Mouse (Mus musculus) midbrain, embryonic 11.5 days (tissue): Measurements from ENCODE around the gene Zdhhc4. TPM values are rescaled to one million over a fixed set of nuclear protein-coding genes. Genes with fewer than 3 reads are reported as not detected.

Experiments used
- ATAC-seq: fragments of 200-750 bp; cut with Nextera tagmentation; 2 replicates; pipeline ENCODE4 v1.8.0; 2017; ENCODE audit warnings: moderate TSS enrichment, moderate library complexity; ENCODE audit not compliant: low FRiP score
- DNase-seq: peaks from one replicate; pipeline ENCODE4 v3.0.0; 2015; ENCODE audit warnings: low spot score; ENCODE audit errors: missing footprints
- H3K27ac ChIP-seq: fragments of 300-500 bp; sonication (generic); 2 replicates; pipeline ENCODE4 v1.5.1; 2014; ENCODE audit warnings: low read depth, low read length
- H3K27me3 ChIP-seq: fragments of 300-500 bp; sonication (generic); 2 replicates; pipeline ENCODE4 v1.6.1; 2014; ENCODE audit warnings: mild to moderate bottlenecking, low read length, moderate library complexity, mixed read lengths; ENCODE audit not compliant: control insufficient read depth, insufficient read depth
- H3K36me3 ChIP-seq: fragments of 300-500 bp; sonication (generic); 2 replicates; pipeline ENCODE4 v1.6.1; 2014; ENCODE audit warnings: mild to moderate bottlenecking, low read length, moderate library complexity, mixed read lengths; ENCODE audit not compliant: control insufficient read depth, insufficient read depth
- H3K4me1 ChIP-seq: fragments of 300-500 bp; sonication (generic); 2 replicates; pipeline ENCODE4 v1.6.1; 2014; ENCODE audit warnings: low read length; ENCODE audit not compliant: control insufficient read depth, insufficient read depth
- H3K4me2 ChIP-seq: fragments of 300-500 bp; sonication (generic); 2 replicates; pipeline ENCODE4 v1.6.1; 2014; ENCODE audit warnings: mild to moderate bottlenecking, moderate library complexity
- H3K4me3 ChIP-seq: fragments of 300-500 bp; sonication (generic); 2 replicates; pipeline ENCODE4 v1.5.1; 2014; ENCODE audit warnings: low read depth, low read length
- H3K9ac ChIP-seq: fragments of 300-500 bp; sonication (generic); 2 replicates; pipeline ENCODE4 v1.6.1; 2014; ENCODE audit warnings: low read length
- H3K9me3 ChIP-seq: fragments of 300-500 bp; sonication (generic); 2 replicates; pipeline ENCODE4 v1.6.1; 2016; ENCODE audit warnings: low read length; ENCODE audit not compliant: control insufficient read depth
- WGBS: fragments of 180-500 bp; shearing (Covaris S2); extraction: QIAGEN DNeasy Blood & Tissue Kit; methylation state at CpG from one replicate; pipeline ENCODE4 v1.1.7; 2014; 5-methylcytosine and 5-hydroxymethylcytosine counted together
- polyA plus RNA-seq: library from polyadenylated mRNA; unstranded; fragments of >200 nt; fragmentation: Nextera tagmentation; extraction: Ambion mirVana; gene quantifications from 2 replicates; pipeline ENCODE4 v1.2.1, GENCODE M21; 2014

The Zdhhc4 gene
- polyA plus RNA-seq, 1 experiment from 2014 or later = 68.1 TPM

GRCm38 (mm10) chr5:143314183-143314729, 14.8 kb downstream of the Zdhhc4 start:
- H3K4me2 ChIP-seq = peak overlapping the region; percentile 89
- peaks cover 27% of the 10 kb centered on the region for H3K36me3 ChIP-seq
- no peaks in the 10 kb centered on the region for H3K9me3 ChIP-seq
- peak overlapping the region; percentile 98 for H3K9ac ChIP-seq
- H3K27ac ChIP-seq = peak overlapping the region; percentile 91
- DNase-seq (peak; percentile 91), ATAC-seq (0 out of 2 replicates have a peak, but pooled peaks have one; percentile 17)
- H3K4me1 ChIP-seq = peaks cover 7% of the 10 kb centered on the region
- WGBS = 1% methylated on average over 16 of the region's 16 CpGs
- no peaks in the 10 kb centered on the region for H3K27me3 ChIP-seq
- peak overlapping the region; percentile 89 for H3K4me3 ChIP-seq

GRCm38 (mm10) chr5:143311886-143312285, 17.2 kb downstream of the Zdhhc4 start:
- WGBS = 72% methylated on average over 8 of the region's 8 CpGs
- no peaks in the 10 kb centered on the region for H3K27me3 ChIP-seq
- peak; percentile 97 for DNase-seq
- H3K9me3 ChIP-seq = no peaks in the 10 kb centered on the region
- peaks cover 7% of the 10 kb centered on the region for H3K4me1 ChIP-seq
- no peak for ATAC-seq
- H3K27ac ChIP-seq = no peak overlapping the region
- peaks cover 39% of the 10 kb centered on the region for H3K36me3 ChIP-seq
- no peak overlapping the region for H3K4me2 ChIP-seq
- no peak overlapping the region for H3K9ac ChIP-seq
- no peak overlapping the region for H3K4me3 ChIP-seq

DNA sequence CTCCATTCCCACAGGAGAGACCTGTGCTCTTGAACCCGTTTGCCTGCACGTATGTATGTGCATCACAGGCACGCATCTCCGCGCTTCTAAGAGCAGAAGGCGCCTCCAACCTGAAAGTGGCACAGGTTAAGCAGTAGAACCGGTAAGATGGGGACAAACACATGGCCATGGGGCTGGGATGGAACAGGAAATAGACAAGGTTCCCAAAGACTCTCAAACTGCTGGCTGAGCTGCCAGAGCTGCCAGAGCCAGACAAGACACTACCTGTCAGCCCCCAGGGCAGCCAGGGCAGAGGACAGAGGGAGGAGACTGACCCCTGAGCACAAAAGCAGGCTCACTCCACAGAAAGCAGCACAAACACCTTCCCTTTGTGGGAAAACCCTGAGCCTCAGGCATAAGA, 19.1 kb downstream of the Zdhhc4 start:
- 93% methylated on average over 7 of the region's 7 CpGs for WGBS

GRCm38 (mm10) chr5:143308825-143309224, 20.2 kb downstream of the Zdhhc4 start:
- no peaks in the 10 kb centered on the region for H3K27me3 ChIP-seq
- H3K27ac ChIP-seq = no peak overlapping the region
- DNase-seq (peak; percentile 78), ATAC-seq (no peak)
- 97% methylated on average over 5 of the region's 5 CpGs for WGBS
- H3K9ac ChIP-seq = no peak overlapping the region
- H3K4me1 ChIP-seq = peaks cover 7% of the 10 kb centered on the region
- H3K4me3 ChIP-seq = no peak overlapping the region
- peaks cover 57% of the 10 kb centered on the region for H3K36me3 ChIP-seq
- H3K4me2 ChIP-seq = no peak overlapping the region
- H3K9me3 ChIP-seq = no peaks in the 10 kb centered on the region

More for the DNA sequence above, 19.1 kb downstream of the Zdhhc4 start:
- H3K4me3 ChIP-seq = no peak overlapping the region
- DNase-seq (no peak), ATAC-seq (no peak)
- H3K4me2 ChIP-seq = no peak overlapping the region
- H3K4me1 ChIP-seq = peaks cover 7% of the 10 kb centered on the region
- H3K9me3 ChIP-seq = no peaks in the 10 kb centered on the region
- no peak overlapping the region for H3K9ac ChIP-seq
- no peak overlapping the region for H3K27ac ChIP-seq
- peaks cover 51% of the 10 kb centered on the region for H3K36me3 ChIP-seq
- no peaks in the 10 kb centered on the region for H3K27me3 ChIP-seq

DNA sequence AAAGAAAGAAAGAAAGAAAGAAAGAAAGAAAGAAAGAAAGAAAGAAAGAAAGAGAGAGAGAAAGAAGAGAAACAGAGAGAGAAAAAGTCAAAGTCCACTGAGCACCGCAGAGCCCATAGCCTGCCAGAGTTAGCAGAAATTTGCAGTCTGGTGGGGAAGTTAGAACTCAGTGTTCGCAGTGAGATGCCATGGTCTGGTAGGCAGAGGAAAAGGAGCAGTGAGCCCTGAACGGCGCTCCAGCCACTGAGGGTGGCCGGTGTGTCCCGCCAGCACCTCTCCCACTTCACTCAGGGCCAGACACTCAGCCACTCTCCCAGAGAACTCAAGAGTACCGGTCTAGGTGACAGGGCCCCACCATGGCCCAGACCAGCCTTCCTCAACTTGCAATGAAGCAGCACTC, 24.8 kb downstream of the Zdhhc4 start:
- DNase-seq = peak; percentile 35
- Histone ChIP-seq H3K36me3 (peaks cover 63% of the 10 kb centered on the region), H3K4me3 (no peak overlapping the region), H3K4me2 (no peak overlapping the region), H3K27ac (no peak overlapping the region), H3K9ac (no peak overlapping the region), H3K27me3 (no peaks in the 10 kb centered on the region), H3K9me3 (no peaks in the 10 kb centered on the region), H3K4me1 (no peaks in the 10 kb centered on the region)
- ATAC-seq = no peak
- WGBS = 83% methylated on average over 7 of the region's 7 CpGs

GRCm38 (mm10) chr5:143301296-143301695, 27.8 kb downstream of the Zdhhc4 start:
- no peak overlapping the region for H3K9ac ChIP-seq
- H3K4me2 ChIP-seq = no peak overlapping the region
- H3K4me1 ChIP-seq = no peaks in the 10 kb centered on the region
- DNase-seq (peak; percentile 19), ATAC-seq (no peak)
- H3K4me3 ChIP-seq = no peak overlapping the region
- no peak overlapping the region for H3K27ac ChIP-seq
- WGBS = 87% methylated on average over 8 of the region's 8 CpGs
- no peaks in the 10 kb centered on the region for H3K27me3 ChIP-seq
- H3K9me3 ChIP-seq = no peaks in the 10 kb centered on the region
- H3K36me3 ChIP-seq = peaks cover 46% of the 10 kb centered on the region

DNA sequence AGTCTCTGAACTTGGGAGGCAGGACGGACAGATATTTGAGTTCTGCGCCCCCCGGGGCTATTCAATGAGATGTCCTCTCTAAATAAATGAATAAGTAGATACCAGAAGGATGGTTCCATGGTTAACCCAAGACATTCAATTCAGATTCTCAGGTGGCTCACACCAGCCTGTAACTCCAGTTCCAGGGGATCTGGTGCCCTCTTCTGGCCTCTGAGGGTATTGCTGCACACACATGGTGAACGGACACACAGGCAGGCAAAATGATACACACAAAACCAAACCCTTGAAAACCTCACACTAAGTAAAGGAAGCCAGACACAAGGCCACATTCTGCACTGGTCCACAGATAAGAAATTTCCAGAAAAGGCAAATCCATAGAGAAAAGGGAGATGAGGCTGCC, 29.4 kb downstream of the Zdhhc4 start:
- no peak for ATAC-seq
- H3K9me3 ChIP-seq = no peaks in the 10 kb centered on the region
- H3K9ac ChIP-seq = no peak overlapping the region
- peaks cover 37% of the 10 kb centered on the region for H3K36me3 ChIP-seq
- no peak overlapping the region for H3K4me3 ChIP-seq
- DNase-seq = no peak
- WGBS = 89% methylated on average over 4 of the region's 4 CpGs
- no peaks in the 10 kb centered on the region for H3K27me3 ChIP-seq
- H3K27ac ChIP-seq = no peak overlapping the region
- no peaks in the 10 kb centered on the region for H3K4me1 ChIP-seq
- no peak overlapping the region for H3K4me2 ChIP-seq

DNA sequence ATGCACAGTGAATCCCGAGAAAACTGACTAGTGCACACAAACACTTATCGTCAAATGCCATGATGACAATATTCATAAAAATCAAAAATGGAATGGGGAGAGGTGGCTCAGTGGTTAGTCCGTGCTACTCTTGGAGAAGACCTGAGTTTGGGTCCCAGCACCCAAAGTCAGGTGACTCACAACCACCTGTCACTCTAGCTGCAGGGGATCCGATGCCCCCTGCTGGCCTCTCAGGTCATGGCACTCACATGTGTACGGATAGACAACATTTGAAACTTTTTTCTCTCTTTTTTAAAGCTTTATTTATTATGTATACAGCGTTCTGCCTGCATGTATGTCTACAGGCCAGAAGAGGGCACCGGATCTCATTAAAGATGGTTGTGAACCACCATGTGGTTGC, 30.7 kb downstream of the Zdhhc4 start:
- DNase-seq (peak; percentile 89), ATAC-seq (no peak)
- Histone ChIP-seq H3K9ac (no peak overlapping the region), H3K4me2 (no peak overlapping the region), H3K27ac (no peak overlapping the region), H3K27me3 (peaks cover 12% of the 10 kb centered on the region), H3K9me3 (no peaks in the 10 kb centered on the region), H3K4me3 (no peak overlapping the region), H3K36me3 (peaks cover 31% of the 10 kb centered on the region), H3K4me1 (no peaks in the 10 kb centered on the region)
- 95% methylated on average over 7 of the region's 7 CpGs for WGBS

- DNase-seq (no peak), ATAC-seq (no peak)
- H3K27me3 ChIP-seq = peaks cover 17% of the 10 kb centered on the region
- H3K9ac ChIP-seq = no peak overlapping the region
- no peak overlapping the region for H3K27ac ChIP-seq
- no peaks in the 10 kb centered on the region for H3K9me3 ChIP-seq
- H3K4me1 ChIP-seq = 0 out of 2 replicates have a peak, but pooled peaks cover 2% of the 10 kb centered on the region
- peaks cover 30% of the 10 kb centered on the region for H3K36me3 ChIP-seq
- H3K4me3 ChIP-seq = no peak overlapping the region
- 96% methylated on average over 9 of the region's 9 CpGs for WGBS
- no peak overlapping the region for H3K4me2 ChIP-seq
Measured at GRCm38 (mm10) chr5:143297986-143298385, 31.1 kb downstream of the Zdhhc4 start.
